Mouse (Mus musculus) midbrain, postnatal 0 days (tissue): ENCODE data around the gene Dut. TPM values are rescaled to one million over a fixed set of nuclear protein-coding genes. Genes with fewer than 3 reads are reported as not detected.

Source experiments
- ATAC-seq: fragments of 200-750 bp; cut with Nextera tagmentation; 2 replicates; pipeline ENCODE4 v1.8.0; 2017; ENCODE audit warnings: moderate number of reproducible peaks, mild to moderate bottlenecking, moderate TSS enrichment, moderate library complexity; ENCODE audit not compliant: low FRiP score
- DNase-seq: peaks from one replicate; pipeline ENCODE4 v3.0.0-alpha.2; 2015; ENCODE audit warnings: low spot score
- H3K27ac ChIP-seq: fragments of 300-500 bp; sonication (generic); 2 replicates; pipeline ENCODE4 v1.5.1; 2014; ENCODE audit warnings: low read depth, mild to moderate bottlenecking, low read length, mixed read lengths
- H3K27me3 ChIP-seq: fragments of 300-500 bp; sonication (generic); 2 replicates; pipeline ENCODE4 v1.6.1; 2014; ENCODE audit warnings: low read length, control low read depth, mixed read lengths; ENCODE audit not compliant: insufficient read depth
- H3K36me3 ChIP-seq: fragments of 300-500 bp; sonication (generic); 2 replicates; pipeline ENCODE4 v1.6.1; 2014; ENCODE audit warnings: low read length, control low read depth, mixed read lengths; ENCODE audit not compliant: insufficient read depth
- H3K4me1 ChIP-seq: fragments of 300-500 bp; sonication (generic); 2 replicates; pipeline ENCODE4 v1.6.1; 2014; ENCODE audit warnings: mild to moderate bottlenecking, control low read depth, antibody characterized with exemption, low read length, mixed read lengths; ENCODE audit not compliant: insufficient read depth
- H3K4me2 ChIP-seq: fragments of 300-500 bp; sonication (generic); 2 replicates; pipeline ENCODE4 v1.6.1; 2014; ENCODE audit warnings: low read depth, mild to moderate bottlenecking, low read length, mixed read lengths; ENCODE audit not compliant: poor library complexity, severe bottlenecking
- H3K4me3 ChIP-seq: fragments of 300-500 bp; sonication (generic); 2 replicates; pipeline ENCODE4 v1.5.1; 2014; ENCODE audit warnings: low read depth, mild to moderate bottlenecking, low read length, moderate library complexity
- H3K9ac ChIP-seq: fragments of 300-500 bp; sonication (generic); replicated peaks from 2 replicates; pipeline ENCODE4 v1.6.1; 2014; ENCODE audit warnings: mild to moderate bottlenecking, low read length, moderate library complexity, mixed read lengths; ENCODE audit not compliant: poor library complexity, severe bottlenecking
- H3K9me3 ChIP-seq: fragments of 300-500 bp; sonication (generic); 2 replicates; pipeline ENCODE4 v1.6.1; 2016; ENCODE audit warnings: low read length, control low read depth
- CTCF ChIP-seq: IDR thresholded peaks from 2 replicates; pipeline ENCODE4 v1.5.1; 2016; ENCODE audit warnings: antibody characterized with exemption, mild to moderate bottlenecking
- WGBS: fragments of 180-500 bp; shearing (Covaris S2); extraction: QIAGEN DNeasy Blood & Tissue Kit; methylation state at CpG from one replicate; pipeline ENCODE4 v1.1.7; 2014; 5-methylcytosine and 5-hydroxymethylcytosine counted together
- polyA plus RNA-seq: library from polyadenylated mRNA; unstranded; fragments of >200 nt; fragmentation: Nextera tagmentation; extraction: Ambion mirVana; gene quantifications from 2 replicates; pipeline ENCODE4 v1.2.1, GENCODE M21; 2015
- total RNA-seq: library from RNA; depleted of rRNA; stranded (reverse); fragments of >200 nt; gene quantifications from 2 replicates; pipeline ENCODE4 v1.2.3, GENCODE M21; 2014; rRNA removed

The Dut gene
- total RNA-seq (24.7 and 48.9 TPM in 2 replicates), polyA plus RNA-seq (85.6 and 88.2 TPM in 2 replicates)

DNA sequence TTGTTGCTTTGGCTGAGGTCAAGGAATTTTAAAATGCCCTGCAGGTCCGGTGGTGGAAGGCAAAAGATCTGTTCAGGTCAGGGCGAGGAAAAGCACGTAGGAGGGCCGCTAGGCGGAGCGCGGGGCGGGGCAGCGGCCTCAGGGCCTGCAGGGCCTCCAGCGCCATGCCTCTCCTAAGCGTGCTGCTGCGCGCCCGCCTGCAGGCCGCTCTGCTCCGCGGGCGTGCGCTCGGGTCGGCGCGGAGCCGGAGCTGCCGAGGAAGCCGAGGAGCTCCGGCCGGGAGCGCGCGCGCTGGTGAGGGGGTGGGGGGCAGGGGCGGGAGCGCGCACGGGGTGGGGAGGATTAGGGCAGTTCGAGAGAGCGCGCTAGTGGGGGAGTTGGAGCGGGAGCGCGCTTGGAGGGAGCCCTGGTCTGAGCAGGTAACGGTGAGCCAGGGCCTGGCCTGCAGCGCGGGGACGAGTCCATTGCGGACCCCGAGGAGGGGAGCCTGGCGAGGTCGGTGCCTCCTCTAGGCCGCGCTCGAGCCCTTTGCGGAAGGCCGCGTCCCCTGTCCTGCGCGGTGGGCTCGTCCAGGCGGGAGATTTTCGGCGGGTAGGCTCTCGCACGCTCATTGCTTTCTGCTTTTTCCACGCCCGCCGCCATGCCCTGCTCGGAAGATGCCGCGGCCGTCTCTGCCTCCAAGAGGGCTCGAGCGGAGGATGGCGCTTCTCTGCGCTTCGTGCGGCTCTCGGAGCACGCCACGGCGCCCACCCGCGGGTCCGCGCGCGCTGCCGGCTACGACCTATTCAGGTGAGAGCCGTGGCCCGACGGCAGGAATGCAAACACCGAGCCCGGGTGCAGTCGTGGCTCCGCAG lies at the start of gene Dut:
Gene Dut (plus strand): TSS at position 83 of the 854 bp plus-strand sequence.
- Histone ChIP-seq H3K4me3 (peak within 1 kb of the TSS; percentile 57), H3K9me3 (no peaks in the 10 kb centered on the region), H3K4me1 (no peaks in the 10 kb centered on the region; the same call in 1 of the 2 replicates), H3K36me3 (no peaks in the 10 kb centered on the region), H3K27me3 (no peaks in the 10 kb centered on the region), H3K27ac (peak within 1 kb of the TSS; percentile 75), H3K9ac (peak within 1 kb of the TSS; percentile 68), H3K4me2 (peak within 1 kb of the TSS; percentile 61)
- under 1% methylated on average over 78 of the region's 96 CpGs for WGBS
- peak; percentile 97 for DNase-seq
- peak; percentile 98 for ATAC-seq
- TF ChIP-seq CTCF = peak; percentile 39

GRCm38 (mm10) chr2:125208894-125209596 lies 37.9 kb upstream of the Dut start:
- DNase-seq = peak; percentile 32
- Histone ChIP-seq H3K27me3 (no peaks in the 10 kb centered on the region), H3K9me3 (no peaks in the 10 kb centered on the region), H3K36me3 (no peaks in the 10 kb centered on the region), H3K9ac (no peak overlapping the region), H3K4me1 (no peaks in the 10 kb centered on the region), H3K4me3 (no peak overlapping the region), H3K27ac (no peak overlapping the region), H3K4me2 (no peak overlapping the region)
- TF ChIP-seq CTCF = no peak
- no peak for ATAC-seq
- WGBS = 84% methylated on average over 14 of the region's 14 CpGs

GRCm38 (mm10) chr2:125211831-125212510 lies 35.0 kb upstream of the Dut start:
- Histone ChIP-seq H3K9ac (no peak overlapping the region), H3K4me1 (no peaks in the 10 kb centered on the region), H3K4me3 (no peak overlapping the region), H3K4me2 (no peak overlapping the region), H3K36me3 (no peaks in the 10 kb centered on the region), H3K9me3 (no peaks in the 10 kb centered on the region), H3K27ac (no peak overlapping the region), H3K27me3 (no peaks in the 10 kb centered on the region)
- 55% methylated on average over 10 of the region's 10 CpGs for WGBS
- TF ChIP-seq CTCF = no peak
- ATAC-seq (no peak), DNase-seq (peak; percentile 24)

DNA sequence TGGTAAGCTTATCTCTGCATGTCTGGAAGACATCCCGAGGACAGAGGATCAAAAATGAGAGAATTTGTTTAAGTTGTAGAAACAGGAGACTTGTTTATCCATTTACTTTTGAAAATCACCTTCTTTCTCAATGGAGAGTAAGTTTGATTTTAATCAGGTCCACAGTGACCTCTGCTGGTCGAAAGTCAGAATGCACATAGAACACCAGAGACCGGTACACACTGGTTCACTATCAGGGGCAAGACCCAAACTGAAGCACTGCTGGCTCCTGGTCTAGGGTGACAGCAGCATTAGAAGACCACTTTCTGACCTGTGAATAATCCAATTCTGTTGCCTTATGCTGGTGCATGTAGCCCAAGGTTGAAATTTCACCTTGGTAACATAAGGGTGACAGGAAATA lies 32.4 kb upstream of the Dut start:
- no peak overlapping the region for H3K4me3 ChIP-seq
- H3K4me1 ChIP-seq = no peaks in the 10 kb centered on the region
- H3K27me3 ChIP-seq = no peaks in the 10 kb centered on the region
- H3K9me3 ChIP-seq = no peaks in the 10 kb centered on the region
- ATAC-seq = peak; percentile 60
- H3K36me3 ChIP-seq = no peaks in the 10 kb centered on the region
- H3K9ac ChIP-seq = no peak overlapping the region
- no peak overlapping the region for H3K4me2 ChIP-seq
- DNase-seq = peak; percentile 89
- TF ChIP-seq CTCF = peak; percentile 91
- WGBS = 0% methylated on average over 3 of the region's 3 CpGs
- no peak overlapping the region for H3K27ac ChIP-seq

- Histone ChIP-seq H3K36me3 (no peaks in the 10 kb centered on the region), H3K4me3 (no peak overlapping the region), H3K4me1 (no peaks in the 10 kb centered on the region), H3K27ac (no peak overlapping the region), H3K27me3 (no peaks in the 10 kb centered on the region), H3K9me3 (no peaks in the 10 kb centered on the region), H3K4me2 (no peak overlapping the region), H3K9ac (no peak overlapping the region)
- WGBS = 64% methylated on average over 6 of the region's 6 CpGs
- no peak for ATAC-seq
- no peak for DNase-seq
- no peak for TF ChIP-seq CTCF
Measured at GRCm38 (mm10) chr2:125217286-125217685, 29.7 kb upstream of the Dut start.
